Mouse (Mus musculus) kidney, adult 2 months (tissue): ENCODE results near the gene Vmn1r215. TPM values are rescaled to one million over a fixed set of nuclear protein-coding genes. Genes with fewer than 3 reads are reported as not detected.
"Not testable (repeated sequence)": the region's sequence is repeated elsewhere in the genome, so short reads cannot be mapped to it uniquely, and the experiment has no call there.

Source experiments
- DNase-seq: peaks from one replicate; pipeline ENCODE4 v3.0.0; 2021
- H3K27ac ChIP-seq: fragments of 200-500 bp; 2 replicates; pipeline ENCODE4 v1.5.1; 2012; ENCODE audit warnings: low read depth, low read length, control low read depth, inconsistent platforms; ENCODE audit not compliant: insufficient read depth
- H3K27me3 ChIP-seq: fragments of 200-500 bp; replicated peaks from 2 replicates; pipeline ENCODE4 v1.6.1; 2012; ENCODE audit warnings: mild to moderate bottlenecking, moderate library complexity, low read length, inconsistent platforms; ENCODE audit not compliant: control insufficient read depth, insufficient read depth
- H3K36me3 ChIP-seq: fragments of 200-500 bp; 2 replicates; pipeline ENCODE4 v1.6.1; 2012; ENCODE audit warnings: mild to moderate bottlenecking, moderate library complexity, low read length, inconsistent platforms; ENCODE audit not compliant: control insufficient read depth, insufficient read depth
- H3K4me1 ChIP-seq: fragments of 200-500 bp; 2 replicates; pipeline ENCODE4 v1.6.1; 2011; ENCODE audit warnings: low read length; ENCODE audit not compliant: control insufficient read depth, insufficient read depth
- H3K4me3 ChIP-seq: fragments of 200-500 bp; 2 replicates; pipeline ENCODE4 v1.5.1; 2011; ENCODE audit warnings: mild to moderate bottlenecking, low read depth, low read length, control low read depth; ENCODE audit not compliant: insufficient read depth
- CTCF ChIP-seq: fragments of 200-500 bp; conservative IDR thresholded peaks from 2 replicates; pipeline ENCODE4 v1.5.1; 2011; ENCODE audit warnings: low read depth, mild to moderate bottlenecking, control low read depth, low read length, moderate library complexity, mixed read lengths; ENCODE audit not compliant: insufficient read depth, insufficient read length
- POLR2A ChIP-seq: fragments of 200-500 bp; IDR thresholded peaks from one replicate; pipeline ENCODE4 v1.6.1; 2011; ENCODE audit warnings: low read depth, low read length, control low read depth
- WGBS: fragments of 180-500 bp; shearing (Covaris S2); methylation state at CpG from one replicate; pipeline ENCODE4 v1.1.7; 2018; 5-methylcytosine and 5-hydroxymethylcytosine counted together
- polyA plus RNA-seq: library from polyadenylated mRNA; depleted of rRNA; stranded (reverse); fragments of >200 nt; gene quantifications from 2 replicates; pipeline ENCODE4 v1.2.3, GENCODE M21; 2012; rRNA removed

Gene Vmn1r215
- polyA plus RNA-seq = not detected in 2 replicates

GRCm38 (mm10) chr13:23067725-23068124 lies at the start of gene Vmn1r215:
Gene Vmn1r215 (plus strand): TSS chr13:23068025.
- no peak within 1 kb of the TSS for H3K27ac ChIP-seq
- no peak within 1 kb of the TSS for H3K4me3 ChIP-seq
- no peaks in the 10 kb centered on the region; the same call in 1 of the 2 replicates for H3K27me3 ChIP-seq
- 67% methylated on average over 1 of the region's 1 CpGs for WGBS
- TF ChIP-seq CTCF = no peak
- TF ChIP-seq POLR2A = no peak
- no peaks in the 10 kb centered on the region for H3K36me3 ChIP-seq
- H3K4me1 ChIP-seq = no peaks in the 10 kb centered on the region
- no peak for DNase-seq

GRCm38 (mm10) chr13:23018158-23018557 lies 49.7 kb upstream of the Vmn1r215 start:
- Histone ChIP-seq H3K4me1 (no peaks in the 10 kb centered on the region), H3K36me3 (no peaks in the 10 kb centered on the region), H3K27ac (no peak overlapping the region), H3K27me3 (no peaks in the 10 kb centered on the region), H3K4me3 (no peak overlapping the region)
- no peak for TF ChIP-seq POLR2A
- DNase-seq = no peak

- no peak for DNase-seq
- Histone ChIP-seq H3K36me3 (no peaks in the 10 kb centered on the region), H3K27ac (no peak overlapping the region), H3K27me3 (no peaks in the 10 kb centered on the region), H3K4me1 (no peaks in the 10 kb centered on the region), H3K4me3 (no peak overlapping the region)
- TF ChIP-seq CTCF (no peak), POLR2A (no peak)
Observed at GRCm38 (mm10) chr13:23024812-23025211, 43.0 kb upstream of the Vmn1r215 start.

GRCm38 (mm10) chr13:23030118-23030517 lies 37.7 kb upstream of the Vmn1r215 start, which contains the start of gene Vmn1r214:
Gene Vmn1r214 (plus strand): TSS chr13:23030418.
- no peak within 1 kb of the TSS for H3K27ac ChIP-seq
- no peak for DNase-seq
- no peaks in the 10 kb centered on the region for H3K4me1 ChIP-seq
- no peak within 1 kb of the TSS for H3K4me3 ChIP-seq
- TF ChIP-seq CTCF = no peak
- H3K36me3 ChIP-seq = no peaks in the 10 kb centered on the region
- WGBS = 89% methylated on average over 3 of the region's 3 CpGs
- no peaks in the 10 kb centered on the region for H3K27me3 ChIP-seq

GRCm38 (mm10) chr13:23057778-23058177 lies 10.0 kb upstream of the Vmn1r215 start:
- no peaks in the 10 kb centered on the region; the same call in 1 of the 2 replicates for H3K27me3 ChIP-seq
- no peaks in the 10 kb centered on the region for H3K4me1 ChIP-seq
- TF ChIP-seq CTCF (no peak), POLR2A (no peak)
- WGBS = 53% methylated on average over 1 of the region's 1 CpGs
- DNase-seq = no peak
- H3K27ac ChIP-seq = no peak overlapping the region
- no peak overlapping the region for H3K4me3 ChIP-seq
- H3K36me3 ChIP-seq = no peaks in the 10 kb centered on the region

- WGBS = 90% methylated on average over 2 of the region's 2 CpGs
Observed at GRCm38 (mm10) chr13:23069312-23069711, 1.5 kb downstream of the Vmn1r215 start.

GRCm38 (mm10) chr13:23094386-23094785 lies 26.6 kb downstream of the Vmn1r215 start:
- H3K4me1 ChIP-seq = no peaks in the 10 kb centered on the region
- DNase-seq = no peak
- H3K27me3 ChIP-seq = no peaks in the 10 kb centered on the region
- no peak overlapping the region for H3K27ac ChIP-seq
- no peak overlapping the region for H3K4me3 ChIP-seq
- 64% methylated on average over 4 of the region's 4 CpGs for WGBS
- no peaks in the 10 kb centered on the region for H3K36me3 ChIP-seq
- TF ChIP-seq POLR2A = no peak
- no peak for TF ChIP-seq CTCF

More at GRCm38 (mm10) chr13:23069312-23069711, 1.5 kb downstream of the Vmn1r215 start:
- H3K4me3 ChIP-seq = no peak overlapping the region
- no peaks in the 10 kb centered on the region for H3K4me1 ChIP-seq
- DNase-seq = no peak
- no peaks in the 10 kb centered on the region for H3K36me3 ChIP-seq
- TF ChIP-seq CTCF (no peak), POLR2A (no peak)
- no peaks in the 10 kb centered on the region for H3K27me3 ChIP-seq
- H3K27ac ChIP-seq = no peak overlapping the region

- H3K4me1 ChIP-seq, DNase-seq, H3K27ac ChIP-seq, H3K36me3 ChIP-seq, H3K4me3 ChIP-seq, H3K27me3 ChIP-seq: not testable (repeated sequence)
- 46% methylated on average over 1 of the region's 1 CpGs for WGBS
Observed at GRCm38 (mm10) chr13:23118126-23118525, 50.3 kb downstream of the Vmn1r215 start, which contains the start of gene Vmn1r217. Gene Vmn1r217 (minus strand): TSS chr13:23118226.
